Mouse (Mus musculus) adrenal gland, postnatal 14 days (tissue): ENCODE data around the gene Shd. TPM values are rescaled to one million over a fixed set of nuclear protein-coding genes. Genes with fewer than 3 reads are reported as not detected.

Source experiments
- DNase-seq: peaks from one replicate; pipeline ENCODE4 v3.0.0; 2021; ENCODE audit warnings: mixed read lengths
- total RNA-seq: library from RNA; stranded (reverse); gene quantifications from 2 replicates; pipeline ENCODE4 v1.2.3, GENCODE M21; 2021

The Shd gene
- total RNA-seq, 1 experiment from 2014 or later, result 1.2 TPM

DNA sequence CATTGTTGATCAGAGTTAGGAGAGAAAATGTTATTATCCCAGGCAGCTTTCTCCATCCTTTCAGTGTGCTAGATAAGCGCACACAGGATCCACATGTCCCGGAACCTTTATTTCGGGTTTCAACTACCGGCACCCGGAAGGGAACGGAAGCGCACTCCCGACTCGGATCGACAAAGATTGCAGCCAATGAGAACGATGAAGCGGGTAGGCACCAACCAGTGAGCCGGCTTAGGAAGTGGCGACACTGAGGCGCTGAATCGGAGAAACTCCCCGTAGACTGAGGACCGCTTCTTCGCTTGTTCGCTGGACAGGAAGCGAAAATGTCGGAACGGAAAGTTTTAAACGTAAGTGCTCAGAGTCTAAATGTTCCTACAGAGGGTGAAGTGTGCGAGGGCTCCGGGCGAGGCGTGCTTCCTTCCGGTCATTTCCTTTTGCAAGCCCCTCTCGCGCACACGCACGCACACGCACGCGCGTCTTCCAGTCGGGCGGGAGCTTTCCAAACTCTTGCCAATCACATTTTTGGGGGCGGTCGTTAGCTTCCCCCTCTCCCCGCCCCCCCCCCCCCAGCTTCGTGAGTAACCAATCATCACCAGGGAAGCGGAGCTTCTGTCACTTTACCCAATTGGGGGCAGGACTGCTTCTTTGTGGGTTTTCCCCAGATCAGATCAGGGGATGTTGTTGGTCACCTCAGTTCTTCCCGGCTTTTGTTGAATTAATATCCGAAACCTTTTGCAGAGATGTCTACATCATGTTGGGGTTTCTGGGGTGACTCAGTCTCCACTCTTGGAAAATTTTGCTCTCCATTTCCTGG, 11.1 kb upstream of the Shd start, which contains the start of gene Yju2:
Yju2 (plus strand) TSS at position 182 of the 811 bp plus-strand sequence.
- peak; percentile 96 for DNase-seq

- no peak for DNase-seq
These were observed 10.1 kb upstream of the Shd start for GRCm38 (mm10) chr17:55959946-55960740.

DNA sequence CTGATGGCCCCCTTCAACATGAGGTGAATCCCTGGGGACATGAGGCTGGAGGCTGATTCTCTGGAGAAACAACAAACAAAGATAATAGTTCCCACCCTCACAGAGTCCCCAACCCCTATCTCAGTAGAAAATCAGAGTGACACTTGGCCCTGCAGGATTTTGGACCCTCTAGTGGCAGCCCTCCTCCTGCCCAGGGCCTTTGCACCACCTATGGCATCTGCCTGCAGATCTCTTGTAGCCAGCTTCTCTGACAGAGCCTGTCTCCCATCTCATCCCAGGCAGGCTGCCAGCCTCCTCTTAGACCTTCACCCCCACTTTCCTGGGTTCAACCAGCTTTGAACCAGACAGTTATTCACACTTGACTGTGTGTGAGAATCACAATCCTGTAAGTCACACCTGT, 9.5 kb upstream of the Shd start:
- no peak for DNase-seq

- DNase-seq, result no peak
These were observed 8.6 kb upstream of the Shd start for GRCm38 (mm10) chr17:55961631-55962030.

GRCm38 (mm10) chr17:55963171-55963570, 7.1 kb upstream of the Shd start:
- DNase-seq, result no peak

- no peak for DNase-seq
These were observed 5.8 kb upstream of the Shd start for GRCm38 (mm10) chr17:55964496-55964895.

- DNase-seq, result no peak
These were observed 5.3 kb upstream of the Shd start for GRCm38 (mm10) chr17:55964996-55965395.

GRCm38 (mm10) chr17:55967186-55967585, 3.1 kb upstream of the Shd start:
- DNase-seq, result no peak

DNA sequence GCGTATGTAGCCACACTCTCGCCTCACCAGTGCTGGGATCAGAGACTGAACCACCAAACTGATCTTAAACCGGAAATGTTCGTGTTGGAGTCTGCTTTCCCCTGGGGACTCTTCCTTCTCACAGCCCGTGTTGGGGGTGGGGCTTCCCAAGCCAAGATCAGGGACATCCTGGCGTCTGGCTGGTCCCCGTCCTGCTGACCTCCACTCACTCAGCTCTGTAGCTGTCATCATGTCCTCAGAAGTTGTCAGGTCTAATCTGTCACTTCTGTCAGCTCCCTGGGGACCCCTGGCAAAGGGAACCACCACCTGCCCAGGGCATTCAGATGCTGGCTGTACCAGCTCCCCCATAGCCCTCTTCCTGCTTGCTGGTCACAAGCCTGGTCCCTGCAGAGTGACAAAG, 2.1 kb upstream of the Shd start:
- no peak for DNase-seq

GRCm38 (mm10) chr17:55969560-55969959, 707 bp upstream of the Shd start:
- no peak for DNase-seq

GRCm38 (mm10) chr17:55971453-55971852, 1.2 kb downstream of the Shd start:
- DNase-seq, result no peak

GRCm38 (mm10) chr17:55976255-55976862, 6.1 kb downstream of the Shd start:
- peak; percentile 91 for DNase-seq

DNA sequence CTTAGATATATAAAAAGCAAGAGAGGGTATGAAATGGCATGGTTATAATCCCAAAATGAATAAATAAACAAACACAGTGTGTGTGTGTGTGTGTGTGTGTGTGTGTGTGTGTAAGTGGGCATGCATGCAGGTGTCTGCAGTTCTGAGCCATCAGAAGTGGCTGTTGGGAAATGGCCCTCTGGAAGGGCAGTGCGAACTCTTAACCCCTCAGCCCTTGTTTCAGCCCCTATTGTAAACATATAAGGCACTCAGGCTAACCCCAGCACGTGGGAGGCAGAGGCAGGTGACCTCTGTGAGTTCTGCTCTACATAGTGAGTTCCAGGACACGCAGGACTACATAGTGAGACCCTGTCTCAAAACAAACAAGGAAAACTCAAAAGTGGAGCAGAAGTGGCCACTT, 7.0 kb downstream of the Shd start:
- DNase-seq, result no peak

GRCm38 (mm10) chr17:55986030-55986961, 16.0 kb downstream of the Shd start, which contains the start of gene Fsd1:
Gene Fsd1 (plus strand): TSS chr17:55986509.
- peak; percentile 66 for DNase-seq

DNA sequence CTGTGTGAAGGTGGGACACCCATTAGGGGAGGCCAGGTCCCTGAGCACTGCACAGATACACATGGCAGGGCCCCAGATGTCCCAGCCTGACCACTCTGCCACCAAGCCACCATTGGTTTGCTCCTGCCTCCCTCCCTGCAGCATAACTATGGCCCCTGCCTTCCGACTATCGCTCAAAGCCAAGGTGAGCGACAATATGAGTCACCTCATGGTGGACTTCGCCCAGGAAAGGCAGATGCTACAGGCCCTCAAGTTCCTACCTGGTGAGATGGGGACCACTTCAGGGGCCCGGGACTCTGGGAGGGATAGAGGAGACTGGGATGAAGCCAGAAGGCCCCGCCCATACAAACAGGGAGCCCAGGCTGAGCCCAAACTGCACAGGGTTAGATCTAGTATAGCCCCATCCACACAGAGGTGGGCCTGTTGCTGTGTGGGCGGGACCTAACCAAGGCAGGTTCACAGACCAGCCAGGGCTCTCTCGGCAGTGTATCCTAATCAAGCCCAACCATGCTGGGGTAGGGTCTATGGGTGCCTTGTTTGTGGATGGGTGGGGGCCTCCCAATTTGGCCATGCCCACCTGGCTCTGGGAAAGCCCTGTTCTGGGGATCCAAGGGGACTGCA, 20.1 kb downstream of the Shd start:
- DNase-seq, result no peak

DNA sequence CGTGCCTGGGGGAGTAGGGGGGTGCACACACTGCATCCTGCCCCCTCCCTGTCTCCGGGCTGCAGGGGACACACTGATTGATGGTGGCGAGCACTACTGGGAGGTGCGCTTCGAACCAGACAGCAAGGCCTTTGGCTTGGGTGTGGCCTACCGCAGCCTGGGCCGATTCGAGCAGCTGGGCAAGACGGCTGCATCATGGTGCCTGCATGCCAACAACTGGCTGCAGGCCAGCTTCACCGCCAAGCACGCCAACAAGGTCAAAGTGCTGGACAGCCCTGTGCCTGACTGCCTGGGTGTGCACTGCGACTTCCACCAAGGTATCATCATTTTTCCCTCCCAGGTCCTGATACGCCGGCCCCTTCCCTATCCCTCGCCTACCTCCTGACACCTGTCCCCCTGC, 25.7 kb downstream of the Shd start:
- DNase-seq, result peak; percentile 86

DNA sequence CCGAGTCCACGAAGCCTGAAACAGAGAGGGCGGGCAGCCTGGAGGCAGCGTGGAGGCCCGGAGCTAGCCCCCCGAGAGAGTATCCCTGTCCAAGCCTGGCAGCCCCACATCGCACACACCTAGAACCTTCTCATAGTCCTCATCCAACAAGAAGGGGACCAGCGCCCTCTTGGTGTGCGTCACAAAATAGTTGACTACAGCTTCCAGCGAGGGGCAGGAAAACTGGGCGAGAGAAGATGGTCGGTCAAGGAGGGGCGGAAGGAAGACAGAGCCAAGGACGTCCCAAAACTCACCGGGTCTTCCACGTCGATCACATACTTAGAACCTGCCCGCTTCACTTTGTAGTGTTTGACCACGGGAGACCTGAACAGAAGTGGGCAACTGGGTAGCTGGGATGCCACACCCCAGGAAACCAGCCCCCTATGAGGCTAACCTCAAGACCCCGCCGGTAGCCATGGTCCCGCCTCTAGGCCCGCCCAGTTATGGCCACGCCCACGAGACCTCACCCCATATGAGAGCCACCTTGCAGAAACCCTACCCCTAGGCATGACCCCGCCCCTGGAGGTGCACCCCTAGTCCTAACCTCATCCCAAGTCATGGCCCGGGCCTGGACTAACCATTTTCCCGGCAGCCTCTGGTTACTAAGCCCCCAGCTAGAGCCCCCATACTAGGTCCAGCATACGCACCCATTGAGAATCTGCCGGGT, 29.7 kb downstream of the Shd start:
- no peak for DNase-seq

GRCm38 (mm10) chr17:56003000-56003399, 32.7 kb downstream of the Shd start:
- DNase-seq, result no peak

DNA sequence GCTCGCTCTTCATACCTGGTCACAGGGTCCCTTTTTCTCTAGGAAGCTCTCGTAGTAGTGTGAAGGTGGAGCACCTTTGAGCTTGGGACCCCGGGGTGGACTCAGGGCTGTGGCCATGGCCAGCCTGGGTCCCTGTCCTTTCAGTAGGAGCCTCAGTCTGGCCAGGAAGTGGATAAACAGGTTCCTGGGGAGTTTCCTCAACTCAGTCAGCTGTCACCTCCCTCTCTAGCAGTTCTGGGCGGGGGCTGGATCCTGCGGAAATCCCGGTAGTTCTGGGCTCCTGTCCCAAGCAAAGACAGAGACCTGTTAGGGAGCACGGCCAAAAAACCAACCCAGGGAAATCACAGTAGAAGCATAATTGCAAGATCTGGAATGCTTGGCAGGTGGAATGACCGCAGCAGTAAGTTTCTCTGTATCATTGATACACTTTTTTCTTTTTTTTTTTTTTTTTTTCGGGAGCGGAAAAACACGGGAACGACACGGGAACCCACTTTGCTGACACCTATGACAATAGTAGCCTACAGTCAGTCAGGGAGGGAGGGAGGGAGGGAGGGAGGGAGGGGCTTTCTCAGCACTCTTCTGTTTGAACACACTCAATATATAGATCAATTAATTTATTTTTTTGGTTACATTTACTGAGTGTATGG, 35.3 kb downstream of the Shd start, which contains the start of the genes Stap2 and Mpnd:
Stap2 (minus strand) TSS at position 170 of the 647 bp plus-strand sequence.
Mpnd (plus strand) TSS at position 297 of the 647 bp plus-strand sequence.
- peak; percentile 13 for DNase-seq

GRCm38 (mm10) chr17:56006956-56007355, 36.7 kb downstream of the Shd start:
- no peak for DNase-seq
